Mouse (Mus musculus): ENCODE measurements around the gene Igfbp2. TPM values are rescaled to one million over a fixed set of nuclear protein-coding genes. Genes with fewer than 3 reads are reported as not detected.

The Igfbp2 gene
- under 1 TPM; 0.38 to 0.64 TPM for total RNA-seq (2021)
- long read RNA-seq, experiment 1, partial matches to known transcripts: 0 of 1 reads
- long read RNA-seq, experiment 1, other reads (novel, unspliced or antisense): 1 of 1 reads
- long read RNA-seq, experiment 2, partial matches to known transcripts: 0 of 1 reads
- long read RNA-seq, experiment 2, other reads (novel, unspliced or antisense): 1 of 1 reads

- DNase-seq: no peak
- intact Hi-C loops (cut with DNase I): no loop called here
Measured at GRCm38 (mm10) chr1:72823751-72824706, at the start of gene Igfbp2. Gene Igfbp2, plus strand, starts transcription at chr1:72824503.

GRCm38 (mm10) chr1:72778789-72779188, 45.5 kb upstream of the Igfbp2 start:
- intact Hi-C loops (cut with DNase I): no loop called here
- no peak for DNase-seq

- no peak for DNase-seq
- intact Hi-C loops (cut with DNase I): no loop called here
Measured at GRCm38 (mm10) chr1:72780720-72781119, 43.6 kb upstream of the Igfbp2 start.

- intact Hi-C loops (cut with DNase I): no loop called here
- DNase-seq: no peak
Measured at GRCm38 (mm10) chr1:72783341-72783740, 41.0 kb upstream of the Igfbp2 start.

GRCm38 (mm10) chr1:72784018-72784417, 40.3 kb upstream of the Igfbp2 start:
- intact Hi-C loops (cut with DNase I): no loop called here
- DNase-seq: no peak

GRCm38 (mm10) chr1:72790670-72791069, 33.6 kb upstream of the Igfbp2 start:
- intact Hi-C loops (cut with DNase I): no loop called here
- DNase-seq: no peak

- intact Hi-C loops (cut with DNase I): no loop called here
- no peak for DNase-seq
Measured at GRCm38 (mm10) chr1:72791743-72792142, 32.6 kb upstream of the Igfbp2 start.

GRCm38 (mm10) chr1:72792262-72792661, 32.0 kb upstream of the Igfbp2 start:
- intact Hi-C loops (cut with DNase I): no loop called here
- no peak for DNase-seq

GRCm38 (mm10) chr1:72793230-72793629, 31.1 kb upstream of the Igfbp2 start:
- intact Hi-C loops (cut with DNase I): no loop called here
- DNase-seq: no peak

- DNase-seq: no peak
- intact Hi-C loops (cut with DNase I): no loop called here
Measured at GRCm38 (mm10) chr1:72796128-72796527, 28.2 kb upstream of the Igfbp2 start.

- intact Hi-C loops (cut with DNase I): no loop called here
- no peak for DNase-seq
Measured at GRCm38 (mm10) chr1:72797102-72797665, 27.1 kb upstream of the Igfbp2 start.

- intact Hi-C loops (cut with DNase I): no loop called here
- no peak for DNase-seq
Measured at GRCm38 (mm10) chr1:72798441-72798840, 25.9 kb upstream of the Igfbp2 start.

- intact Hi-C loops (cut with DNase I): no loop called here
- DNase-seq: no peak
Measured at GRCm38 (mm10) chr1:72804031-72804430, 20.3 kb upstream of the Igfbp2 start.

GRCm38 (mm10) chr1:72805037-72805436, 19.3 kb upstream of the Igfbp2 start:
- no peak for DNase-seq
- intact Hi-C loops (cut with DNase I): no loop called here

- no peak for DNase-seq
- intact Hi-C loops (cut with DNase I): no loop called here
Measured at GRCm38 (mm10) chr1:72805476-72806043, 18.7 kb upstream of the Igfbp2 start.

GRCm38 (mm10) chr1:72806044-72806584, 18.2 kb upstream of the Igfbp2 start:
- intact Hi-C loops (cut with DNase I): no loop called here
- no peak for DNase-seq

- intact Hi-C loops (cut with DNase I): no loop called here
- no peak for DNase-seq
Measured at GRCm38 (mm10) chr1:72809304-72809703, 15.0 kb upstream of the Igfbp2 start.

GRCm38 (mm10) chr1:72809951-72810675, 14.2 kb upstream of the Igfbp2 start:
- intact Hi-C loops (cut with DNase I): no loop called here
- no peak for DNase-seq

- intact Hi-C loops (cut with DNase I): no loop called here
- DNase-seq: no peak
Measured at GRCm38 (mm10) chr1:72811061-72811460, 13.2 kb upstream of the Igfbp2 start.

- DNase-seq: no peak
- intact Hi-C loops (cut with DNase I): no loop called here
Measured at GRCm38 (mm10) chr1:72813089-72813638, 11.1 kb upstream of the Igfbp2 start.
